Mouse (Mus musculus) B cell, adult 62 days (primary cell): Measurements from ENCODE around the gene Gm20883. TPM values are rescaled to one million over a fixed set of nuclear protein-coding genes. Genes with fewer than 3 reads are reported as not detected.

Experiments
- total RNA-seq: library from RNA; stranded (reverse); gene quantifications from 4 replicates; pipeline ENCODE4 v1.2.4, GENCODE M21; 2023

Gene Gm20883
- total RNA-seq, result not detected in 4 replicates

GRCm38 (mm10) chrY:50607951-50608350 is at the start of gene Gm20883:
Gene Gm20883 (plus strand): TSS chrY:50608251.

